Mouse (Mus musculus): ENCODE results near the gene Pmepa1.

Gene Pmepa1

DNA sequence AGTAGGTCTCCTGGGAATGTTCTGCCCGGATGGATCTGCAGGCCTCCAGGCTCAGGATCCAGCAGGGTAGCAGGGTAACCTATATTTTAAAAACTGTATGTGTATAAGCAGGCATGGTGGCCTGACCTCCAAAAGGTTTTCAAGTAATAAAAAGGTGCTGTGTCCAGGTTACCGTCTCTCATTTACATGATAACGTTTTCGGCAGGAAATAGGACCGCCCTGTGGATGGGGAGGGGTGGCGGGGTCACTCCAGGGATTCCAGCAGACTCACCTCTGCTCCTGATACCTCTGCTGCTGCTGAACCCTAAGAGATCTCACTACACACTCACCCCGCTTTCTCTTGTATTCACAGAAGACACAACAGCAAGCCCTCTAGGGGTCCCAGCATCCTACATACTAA lies 50.4 kb downstream of the Pmepa1 start:
- no peak for DNase-seq (ENCODE audit: low spot score)

DNA sequence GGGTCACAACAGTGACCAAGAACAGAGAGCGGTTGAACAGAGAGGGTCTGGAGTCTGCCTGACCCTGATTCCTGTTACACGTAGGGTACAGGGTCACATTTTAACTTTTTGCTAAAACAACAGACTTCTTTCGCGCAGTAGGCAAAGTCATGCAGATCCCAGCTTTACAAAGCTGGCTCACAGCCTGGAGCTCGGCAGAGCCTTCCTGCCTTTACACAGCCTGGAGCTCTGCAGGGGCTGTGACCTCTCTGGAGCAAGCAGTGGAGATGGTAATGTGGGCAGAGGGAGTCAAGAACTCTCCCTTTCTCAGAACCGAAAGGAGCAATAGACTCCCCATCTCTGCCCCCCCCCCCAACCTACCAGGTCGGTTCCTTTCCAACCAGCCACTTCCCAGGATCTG lies 51.5 kb downstream of the Pmepa1 start:
- no peak for DNase-seq (ENCODE audit: low spot score)

DNA sequence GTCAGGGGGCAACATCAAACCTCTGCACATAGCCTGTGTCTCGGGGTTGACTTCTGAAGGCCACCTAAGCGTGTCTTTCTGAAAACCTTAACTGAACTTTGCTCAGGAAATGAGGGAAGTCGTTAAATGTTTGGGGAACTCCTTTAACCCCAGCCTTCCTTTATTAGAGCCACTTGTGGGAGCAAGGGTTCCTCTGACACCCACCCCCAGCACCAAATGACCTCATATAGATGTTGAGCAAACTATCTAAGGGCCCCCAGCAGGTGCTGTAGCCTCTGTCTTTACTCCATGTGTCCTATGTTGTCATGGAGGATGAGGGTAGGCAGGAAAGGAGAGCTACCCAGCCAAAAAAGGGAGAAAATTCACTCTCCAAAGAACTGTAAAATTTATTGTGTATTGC lies 52.2 kb downstream of the Pmepa1 start:
- no peak for DNase-seq (ENCODE audit: low spot score)

DNA sequence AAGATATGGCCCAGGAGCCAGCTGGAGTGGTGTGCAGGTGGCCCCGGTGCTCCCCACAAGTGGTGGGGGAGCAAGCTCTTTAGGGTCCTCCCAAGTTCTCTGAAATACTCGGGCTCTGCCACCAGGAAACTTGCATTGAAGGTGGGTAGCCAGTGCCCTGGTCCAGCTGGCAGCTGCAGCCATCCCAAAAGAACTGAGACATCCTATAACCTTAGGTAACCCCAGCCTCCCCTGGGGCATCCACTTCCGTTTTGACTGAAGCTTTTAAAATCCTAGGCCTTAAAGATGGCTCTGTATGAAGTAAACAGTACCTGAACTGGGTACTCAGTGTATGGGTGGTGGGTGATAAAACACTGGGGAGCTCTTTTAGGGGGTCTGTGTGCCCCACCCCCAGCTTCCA lies 52.8 kb downstream of the Pmepa1 start:
- DNase-seq (ENCODE audit: low spot score) = no peak

DNA sequence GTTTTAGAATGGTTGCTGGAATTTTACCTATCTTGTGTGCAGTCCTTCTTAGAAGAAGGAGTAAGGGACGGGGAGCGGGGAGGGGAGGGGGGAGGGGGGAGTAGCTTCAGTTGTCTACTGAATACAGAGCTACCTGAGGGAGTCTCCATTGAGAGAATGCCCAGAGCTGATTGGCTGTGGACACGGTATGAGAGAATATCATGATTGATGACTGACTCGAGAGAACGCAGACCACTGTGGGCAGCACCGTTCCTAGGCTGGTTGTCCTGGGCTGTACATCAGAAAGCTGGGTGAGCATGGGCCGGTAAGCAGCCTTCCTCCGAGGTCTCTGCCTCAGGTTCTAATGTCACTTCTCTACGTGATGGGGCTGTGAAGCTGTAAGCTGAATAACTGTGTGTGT lies 55.6 kb downstream of the Pmepa1 start:
- no peak for DNase-seq (ENCODE audit: low spot score)

DNA sequence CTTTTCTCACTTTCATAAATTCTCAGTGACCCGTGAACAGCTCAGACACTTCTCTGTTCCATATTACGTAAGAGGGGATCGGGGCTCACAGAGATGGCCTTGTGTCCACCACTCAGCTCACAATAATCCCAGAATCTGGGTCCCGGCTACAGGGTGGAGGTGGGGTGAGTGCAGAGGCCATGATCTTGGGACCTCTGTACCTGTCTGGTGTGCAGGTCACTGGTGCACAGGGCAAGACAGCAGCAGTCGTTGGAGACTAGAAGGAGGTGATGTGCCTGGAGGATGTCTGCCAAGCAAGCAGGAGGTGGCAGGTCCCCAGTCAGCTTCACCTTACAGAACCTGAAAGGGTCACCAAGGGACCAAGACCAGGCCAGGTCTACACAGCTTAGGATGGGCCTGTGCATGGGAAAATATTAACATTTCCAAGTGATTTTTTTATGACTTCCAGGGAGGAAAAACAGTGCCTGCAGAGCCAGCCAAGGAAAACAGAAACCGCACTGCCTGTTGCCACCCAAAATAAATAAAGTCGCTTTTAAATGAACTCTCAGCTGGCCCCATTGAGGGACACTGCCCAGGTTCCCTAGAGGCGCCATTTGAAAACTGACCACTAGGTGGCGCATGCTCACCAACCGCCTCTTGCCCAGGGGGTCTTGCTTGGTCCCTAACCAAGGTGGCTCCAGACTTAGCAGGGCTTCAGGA lies 56.9 kb downstream of the Pmepa1 start:
- DNase-seq (ENCODE audit: low spot score) = peak; percentile 3

DNA sequence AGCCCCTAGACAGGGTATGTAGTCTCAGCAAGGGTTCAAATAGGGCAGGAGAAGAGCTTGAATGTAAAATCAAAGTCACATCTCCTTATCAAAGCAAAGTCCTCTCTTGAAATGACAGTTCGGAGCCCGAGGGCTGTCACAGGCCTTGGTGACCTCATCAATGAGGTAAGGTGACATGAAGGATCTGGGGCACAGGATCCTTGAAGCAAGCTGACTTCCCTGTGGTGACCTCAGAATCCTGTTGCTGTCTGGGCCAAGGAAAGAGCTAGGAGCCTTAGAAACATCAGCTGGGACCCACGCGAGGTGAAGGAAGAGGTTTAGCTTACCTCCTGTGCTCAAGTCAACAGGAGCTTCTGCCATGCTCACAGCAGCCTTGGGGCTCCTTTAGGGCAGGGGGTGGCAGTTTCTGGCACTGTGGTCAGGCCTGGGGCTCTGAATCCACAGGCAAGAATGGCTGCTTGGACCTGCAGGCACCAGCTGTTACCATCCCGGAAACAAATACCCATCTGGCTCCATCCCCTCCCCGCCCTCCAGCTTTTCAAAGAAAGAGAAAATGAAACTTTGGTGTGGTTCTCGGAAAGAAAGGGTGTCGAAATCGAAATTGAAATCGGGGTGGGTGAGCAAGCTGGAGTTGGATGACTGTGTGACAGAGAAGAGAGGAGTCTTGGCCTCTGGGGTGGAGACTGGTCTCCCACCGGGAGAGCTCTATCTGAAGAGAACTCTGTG lies 57.8 kb downstream of the Pmepa1 start, which contains the start of gene Zbp1:
Gene Zbp1, minus strand, starts transcription at position 508 of the 726 bp plus-strand sequence.
- peak; percentile 4 for DNase-seq (ENCODE audit: low spot score)

DNA sequence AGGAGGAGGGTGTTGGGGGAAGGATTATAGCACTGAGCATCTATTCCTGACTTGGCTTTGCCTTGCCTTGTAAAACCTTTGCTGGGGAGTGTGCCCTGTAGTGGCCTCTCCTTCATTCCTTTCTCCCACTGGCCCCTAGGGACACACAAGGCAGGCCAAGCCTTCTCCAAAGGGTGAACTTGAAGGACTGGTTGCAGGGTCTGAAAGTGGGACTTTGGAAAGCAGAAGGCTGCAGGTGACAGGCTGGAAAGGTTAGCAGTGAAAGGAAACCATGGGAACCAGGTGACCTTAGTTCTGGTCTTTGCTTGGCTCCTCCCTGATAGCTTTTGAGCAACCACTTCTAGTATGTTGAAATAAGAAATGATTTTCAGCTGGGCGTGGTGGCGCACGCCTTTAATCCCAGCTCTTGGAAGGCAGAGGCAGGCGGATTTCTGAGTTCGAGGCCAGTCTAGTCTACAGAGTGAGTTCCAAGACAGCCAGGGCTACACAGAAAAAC lies 58.5 kb downstream of the Pmepa1 start:
- DNase-seq (ENCODE audit: low spot score) = peak; percentile 2

DNA sequence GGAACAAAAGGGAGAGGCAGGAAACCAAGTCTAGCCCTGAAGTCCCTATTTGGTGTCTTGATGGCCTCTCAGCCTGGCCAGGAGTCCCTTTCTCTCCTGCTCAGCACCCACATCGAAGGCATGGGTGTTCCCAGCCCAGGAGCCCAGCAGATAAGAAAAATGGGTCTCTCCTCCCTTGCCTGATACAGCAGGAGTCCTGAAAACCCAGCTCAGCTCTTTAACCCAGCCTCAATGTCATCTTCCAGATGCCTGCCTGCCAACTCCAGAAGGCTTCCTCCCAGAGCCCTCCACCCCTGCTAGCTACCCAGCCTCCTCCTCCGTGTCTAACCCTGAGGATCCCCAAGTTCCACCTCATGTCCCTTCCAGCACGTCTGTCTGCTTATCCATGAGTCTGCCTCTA lies 59.1 kb downstream of the Pmepa1 start:
- DNase-seq (ENCODE audit: low spot score) = peak; percentile 2

DNA sequence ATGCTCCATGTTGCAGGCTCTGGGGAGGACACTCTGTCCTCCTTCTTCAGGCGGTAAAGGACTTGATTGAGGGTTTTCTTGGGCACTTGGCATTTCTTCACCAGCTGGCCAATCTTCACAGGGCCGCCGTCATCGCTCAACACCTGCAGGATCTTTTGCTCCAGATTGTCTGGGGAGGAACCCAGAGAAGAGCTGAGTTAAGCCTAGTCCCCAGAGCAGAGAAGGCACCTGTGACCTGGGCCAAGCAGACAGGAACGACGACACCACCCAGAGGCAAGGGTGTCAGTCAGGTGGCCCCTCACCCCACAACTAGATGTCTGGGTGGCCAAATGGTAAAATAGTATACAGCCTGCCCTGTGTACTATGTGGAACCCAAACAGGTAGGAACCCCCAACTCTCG lies 59.5 kb downstream of the Pmepa1 start:
- DNase-seq (ENCODE audit: low spot score) = no peak

DNA sequence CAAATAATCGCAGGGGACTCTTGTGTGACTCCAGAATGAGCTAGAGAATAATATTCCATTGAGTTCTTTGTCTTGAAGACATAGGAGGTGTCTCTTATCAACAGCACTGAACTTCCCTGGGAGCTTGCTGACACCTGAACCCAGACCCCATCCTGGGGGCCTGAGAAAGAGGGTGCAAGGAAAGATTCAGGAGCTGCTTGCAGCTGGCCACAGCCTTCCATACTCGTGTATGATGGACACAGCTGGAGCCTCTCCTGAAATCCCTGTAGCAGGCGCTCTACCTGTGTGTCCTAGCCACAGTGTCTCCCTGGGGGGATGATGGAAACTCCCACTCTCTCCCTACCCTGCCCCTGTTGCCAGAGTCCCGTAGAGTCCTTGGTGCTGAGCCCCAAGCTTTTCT lies 64.1 kb downstream of the Pmepa1 start:
- DNase-seq (ENCODE audit: low spot score) = no peak

DNA sequence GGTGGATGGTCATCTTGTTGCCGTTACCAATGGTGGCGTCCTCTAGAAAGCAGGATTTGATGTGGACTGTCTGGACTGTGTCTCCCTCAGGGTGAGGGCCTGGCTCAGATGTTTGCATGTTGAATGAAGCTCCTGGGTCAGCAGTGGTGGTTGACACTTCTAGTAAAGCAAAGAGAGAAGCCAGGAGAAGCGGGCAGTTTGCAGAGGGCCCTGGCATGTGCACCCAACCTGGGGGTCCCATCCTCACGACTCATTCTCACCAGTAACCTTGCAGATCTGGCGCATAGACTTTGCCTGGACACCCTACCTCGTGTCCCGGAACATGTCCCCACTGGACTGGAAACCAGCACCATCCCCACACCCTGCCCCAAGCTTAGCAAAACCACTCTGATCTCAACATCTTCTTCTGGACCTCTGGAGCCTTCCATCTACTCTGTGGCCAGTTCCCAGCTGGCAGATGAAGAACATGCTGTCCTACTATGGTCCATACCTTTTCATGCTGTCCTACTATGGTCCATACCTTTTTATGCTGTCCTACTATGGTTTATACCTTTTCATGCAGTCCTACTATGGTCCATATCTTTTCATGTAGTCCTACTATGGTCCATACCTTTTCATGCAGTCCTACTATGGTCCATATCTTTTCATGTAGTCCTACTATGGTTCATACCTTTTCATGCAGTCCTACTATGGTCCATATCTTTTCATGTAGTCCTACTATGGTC lies 67.1 kb downstream of the Pmepa1 start:
- DNase-seq (ENCODE audit: low spot score) = no peak

DNA sequence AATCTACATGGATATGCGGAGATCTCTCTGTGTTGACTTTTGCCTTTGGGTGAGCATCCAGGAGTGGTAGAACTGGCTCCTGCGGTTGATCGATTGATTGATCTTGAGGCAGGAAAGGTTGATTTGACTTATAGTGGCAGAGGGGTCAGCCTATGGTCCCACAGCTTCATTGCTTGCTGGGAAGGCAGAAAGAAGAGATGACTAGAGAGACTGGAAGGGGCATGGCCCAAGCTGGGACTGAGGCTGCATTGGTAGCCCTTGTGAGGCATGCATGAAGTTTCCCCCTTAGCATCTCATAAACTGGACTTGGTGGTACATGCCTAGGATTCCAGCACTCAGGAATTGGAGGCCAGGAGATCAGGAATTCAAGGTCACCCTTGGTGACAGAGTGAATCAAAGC lies 69.3 kb downstream of the Pmepa1 start:
- DNase-seq (ENCODE audit: low spot score) = no peak

DNA sequence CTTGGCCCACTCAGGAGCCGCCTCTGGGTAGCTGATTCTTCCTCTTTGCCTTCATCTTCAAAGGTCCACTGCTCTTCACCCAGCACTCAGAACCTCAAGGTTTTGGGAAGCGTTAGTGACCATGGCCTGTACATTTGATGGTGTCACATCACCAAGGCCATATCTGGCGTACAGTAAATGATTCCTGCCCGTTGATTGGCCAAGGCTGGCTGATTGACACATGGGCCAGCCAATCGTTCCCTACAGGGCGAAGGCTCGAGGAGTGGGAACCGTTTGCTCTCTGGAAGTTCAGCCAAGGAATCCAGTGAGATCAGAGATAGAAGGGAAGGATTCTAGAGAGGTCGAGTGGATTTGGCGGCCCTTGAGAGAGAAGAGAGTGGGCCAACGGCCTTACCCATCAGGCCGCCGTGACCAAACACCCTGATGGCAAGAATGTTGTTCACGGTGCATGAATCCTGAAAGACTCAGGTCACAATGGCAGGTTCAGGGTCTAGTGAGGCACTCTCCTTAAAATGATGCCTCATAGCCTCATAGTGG lies 70.7 kb downstream of the Pmepa1 start:
- no peak for DNase-seq (ENCODE audit: low spot score)

DNA sequence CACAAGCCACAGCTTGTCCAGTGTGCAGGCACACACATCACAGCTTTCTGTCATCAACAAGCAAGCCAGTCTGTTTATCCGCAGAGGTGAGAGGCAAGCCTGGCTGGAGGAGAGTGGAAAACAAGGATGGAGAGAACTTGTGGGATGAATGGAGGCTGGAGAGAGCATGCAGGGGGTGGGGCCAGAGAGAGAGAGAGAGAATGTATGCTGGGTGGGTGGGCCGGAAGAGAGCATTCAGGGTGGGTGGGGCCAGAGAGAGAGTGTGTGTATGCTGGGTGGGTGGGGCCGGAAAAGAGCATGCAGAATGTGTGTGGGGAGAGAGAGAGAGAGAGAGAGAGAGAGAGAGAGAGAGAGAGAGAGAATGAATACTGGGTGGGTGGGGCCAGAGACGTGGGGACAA lies 71.7 kb downstream of the Pmepa1 start:
- DNase-seq (ENCODE audit: low spot score) = no peak

DNA sequence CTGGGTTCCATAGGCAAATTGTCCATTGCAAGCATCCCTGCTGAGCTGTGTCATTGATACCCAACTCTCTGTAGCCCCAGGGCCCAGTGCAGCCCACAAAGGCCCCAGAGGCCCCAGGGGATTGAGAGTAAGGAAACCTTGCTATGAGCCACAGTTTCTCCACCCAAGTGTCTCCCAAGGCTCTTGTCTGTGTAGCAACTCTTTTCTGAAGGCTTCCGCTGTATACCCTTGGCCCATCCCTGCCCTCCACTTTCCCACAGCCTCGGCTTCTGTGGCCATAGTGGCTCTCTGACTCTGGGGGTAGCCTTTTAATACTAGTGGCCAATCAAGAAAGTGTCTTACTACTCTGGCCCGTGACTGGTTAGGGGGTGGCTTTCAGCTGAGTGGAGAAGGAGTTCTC lies 72.6 kb downstream of the Pmepa1 start:
- DNase-seq (ENCODE audit: low spot score) = no peak

DNA sequence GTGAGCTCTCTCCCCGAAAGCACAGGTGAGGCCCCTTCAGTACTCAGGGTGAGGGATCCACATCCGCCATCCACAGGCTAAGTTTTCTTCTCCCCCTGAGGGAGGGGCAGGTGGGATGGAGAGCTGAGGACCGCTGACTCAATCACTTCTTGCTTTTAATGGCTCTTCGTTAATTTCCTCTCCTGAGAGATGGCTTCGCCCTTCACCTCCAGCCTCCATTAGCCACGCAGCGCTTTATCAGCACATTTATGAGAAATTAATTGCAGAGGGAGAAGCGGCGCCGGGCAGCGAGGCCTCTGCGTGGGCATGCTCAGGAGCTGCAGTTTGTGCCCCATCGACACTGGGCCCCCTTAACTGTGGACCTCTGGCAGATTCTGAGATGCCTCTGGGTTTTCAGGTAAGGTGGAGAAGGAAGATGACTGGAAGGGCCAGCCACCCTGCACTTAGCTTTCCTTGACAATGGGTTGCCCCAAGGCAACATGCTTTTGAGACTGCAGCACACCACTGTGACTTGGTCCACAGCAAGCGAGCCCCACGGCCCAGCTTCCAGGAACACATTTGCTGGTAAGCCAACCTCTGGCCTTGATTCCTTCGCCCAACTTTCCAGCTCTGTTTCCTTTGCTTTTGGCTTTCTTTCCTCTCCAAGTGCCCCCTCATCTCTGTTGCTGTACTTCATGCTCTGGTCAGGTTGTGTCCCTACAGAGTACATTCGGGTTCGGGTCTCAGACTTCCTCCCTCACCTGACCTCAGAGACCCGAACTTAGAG lies 73.2 kb downstream of the Pmepa1 start:
- DNase-seq (ENCODE audit: low spot score) = no peak

DNA sequence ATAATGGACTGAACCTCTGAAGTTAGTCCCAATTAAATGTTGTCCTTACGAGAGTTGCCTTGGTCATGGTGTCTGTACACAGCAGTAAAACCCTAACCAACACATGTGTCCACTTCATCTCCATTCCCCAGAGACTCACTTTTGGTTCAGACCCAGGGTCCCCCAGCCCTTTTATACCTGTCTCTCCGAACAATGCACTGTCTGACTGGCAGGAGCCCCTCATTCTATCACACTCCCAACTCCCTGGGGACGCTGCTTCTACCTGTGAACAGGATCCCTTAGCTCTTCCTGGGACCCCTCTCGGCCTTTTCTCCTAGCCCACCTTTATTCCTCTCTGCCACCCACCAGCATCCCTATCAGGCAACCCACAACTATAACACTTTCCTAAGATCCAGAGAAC lies 81.5 kb downstream of the Pmepa1 start:
- DNase-seq (ENCODE audit: low spot score) = no peak

DNA sequence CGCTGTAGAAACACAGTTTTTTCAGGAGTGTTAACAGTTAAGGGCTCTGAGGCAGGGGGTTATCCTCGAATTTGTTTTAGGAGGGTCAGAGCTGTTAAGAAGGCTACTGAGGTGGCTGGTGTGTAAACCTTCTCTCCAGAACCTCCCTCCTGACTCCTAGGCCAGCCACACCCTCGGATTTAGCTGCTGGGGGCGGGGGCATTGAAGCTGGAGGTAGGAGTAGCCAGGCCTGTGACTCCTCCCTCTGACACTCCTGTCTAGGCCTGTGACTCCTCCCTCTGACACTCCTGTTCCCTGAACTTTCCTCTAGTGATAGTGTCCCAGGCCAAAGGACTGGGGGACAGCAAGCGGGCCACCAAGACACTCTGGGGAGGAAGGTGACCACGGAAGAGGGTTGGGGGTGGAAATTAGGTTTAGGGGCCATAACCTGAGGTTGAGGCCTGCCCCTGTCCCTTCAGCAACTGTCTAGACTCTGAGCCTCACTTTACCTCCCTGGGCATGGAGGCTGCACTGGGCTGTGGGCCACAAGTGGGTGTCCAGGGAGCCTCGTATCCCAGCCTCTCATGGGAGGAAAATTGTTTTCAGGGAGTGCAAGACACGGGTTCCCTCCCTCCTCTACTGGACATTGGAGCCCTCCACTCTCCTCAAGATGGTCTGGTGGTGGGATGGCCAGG lies 89.0 kb downstream of the Pmepa1 start:
- DNase-seq (ENCODE audit: low spot score) = no peak

DNA sequence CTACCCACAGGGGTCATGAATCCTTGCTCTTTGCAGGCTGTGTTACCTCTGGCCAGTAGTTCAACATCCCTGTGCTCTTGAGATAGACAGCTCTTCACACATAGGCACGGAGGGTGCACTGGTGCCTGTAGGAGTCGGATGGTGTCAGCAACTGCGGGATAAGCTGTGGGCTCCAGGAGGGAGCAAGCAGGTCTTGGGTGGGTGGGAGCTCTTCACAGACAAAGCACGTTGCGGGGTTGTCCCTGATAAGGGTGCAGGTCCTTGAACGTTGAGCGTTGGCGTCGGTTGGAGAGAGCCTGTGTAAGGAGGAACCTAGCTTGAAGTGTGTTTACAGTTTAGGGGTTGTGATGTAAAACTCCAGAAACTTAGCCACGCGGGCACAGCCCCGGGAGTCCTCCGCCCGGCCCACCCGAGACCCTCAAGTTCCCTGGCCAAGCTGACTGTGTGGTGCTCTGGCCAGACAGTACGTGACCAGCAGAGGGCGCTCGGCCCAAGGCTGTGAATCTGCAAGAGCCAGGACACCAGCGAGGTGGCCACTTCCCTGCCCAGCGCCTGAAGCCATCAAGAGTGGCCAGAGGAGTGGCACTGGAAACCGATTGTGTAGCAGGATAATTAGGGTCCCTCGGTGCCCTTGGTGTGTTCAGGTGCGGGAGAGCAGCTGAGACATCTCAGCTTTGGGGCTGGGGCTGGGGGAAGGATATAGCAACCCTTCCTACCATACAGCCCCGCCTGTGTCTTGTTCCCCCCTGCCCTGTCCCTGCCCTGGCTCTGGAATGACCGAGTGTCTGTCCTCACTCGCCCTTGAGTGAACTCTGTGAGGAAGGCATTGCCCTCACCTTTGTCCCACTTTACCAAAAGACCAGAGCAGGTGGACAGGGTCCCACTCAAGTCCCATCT lies 90.0 kb downstream of the Pmepa1 start:
- DNase-seq (ENCODE audit: low spot score) = peak; percentile 92

All from urinary bladder, postnatal 25 days (tissue).